Mouse (Mus musculus): ENCODE results near the gene Herc1. TPM values are rescaled to one million over a fixed set of nuclear protein-coding genes. Genes with fewer than 3 reads are reported as not detected.

Gene Herc1
- polyA plus RNA-seq, 1 experiment from 2014 or later = 25.9 TPM

DNA sequence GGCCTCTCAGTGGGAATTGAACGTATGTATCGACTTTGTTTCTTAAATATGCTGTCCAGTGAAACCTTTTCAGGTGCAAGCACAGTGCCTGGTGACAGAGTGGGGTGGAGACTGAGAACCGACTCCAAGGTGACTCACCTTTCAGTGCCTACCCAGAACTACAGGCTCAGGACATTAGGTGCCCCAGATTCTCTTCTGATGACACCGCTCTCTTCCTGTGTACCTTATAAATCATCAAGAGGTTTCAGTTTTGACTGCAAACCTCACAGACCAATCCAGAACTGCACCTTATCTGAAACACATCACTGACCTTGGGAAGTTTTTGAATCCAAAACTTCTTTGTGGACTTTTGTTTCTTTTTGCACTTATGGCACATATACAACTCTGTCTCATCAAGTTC, 170.0 kb downstream of the Herc1 start:
- DNase-seq (no peak), ATAC-seq (ENCODE audit: insufficient read depth) (no peak)
- no peak overlapping the region for H3K9ac ChIP-seq
- no peaks in the 10 kb centered on the region for H3K4me1 ChIP-seq (ENCODE audit: insufficient read depth)
- TF ChIP-seq CTCF (IDR thresholded peaks at IDR 0.05; ENCODE audit: low read depth) = no peak
- no peak overlapping the region for H3K4me3 ChIP-seq (ENCODE audit: low read depth, low read length)
- H3K36me3 ChIP-seq (ENCODE audit: insufficient read depth) = peaks cover 83% of the 10 kb centered on the region
- no peak overlapping the region for H3K27ac ChIP-seq (ENCODE audit: low read depth)
- no peaks in the 10 kb centered on the region for H3K27me3 ChIP-seq (ENCODE audit: insufficient read depth, low read length)
- H3K4me2 ChIP-seq = no peak overlapping the region
- 89% methylated on average over 4 of the region's 4 CpGs for WGBS
- no peaks in the 10 kb centered on the region for H3K9me3 ChIP-seq (ENCODE audit: low read depth, low read length)

DNA sequence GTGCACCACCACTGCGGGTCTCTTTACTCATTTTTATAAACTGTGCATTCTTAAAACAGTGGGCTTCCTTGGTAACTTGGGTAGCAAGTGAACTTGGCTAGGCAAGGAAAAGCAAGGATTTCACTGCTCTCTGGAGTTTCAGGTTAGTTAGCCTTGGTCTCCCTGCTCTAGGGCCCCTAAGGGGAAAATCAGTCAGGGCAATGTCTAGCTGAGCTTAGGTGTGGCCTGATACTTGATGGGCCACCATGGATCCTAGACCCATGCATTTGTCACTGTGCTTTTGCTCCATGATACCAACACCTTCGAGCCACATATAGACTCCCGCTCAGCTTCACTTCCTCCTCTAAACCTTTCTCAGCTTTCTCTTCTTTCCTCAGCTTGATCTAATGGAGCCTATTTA, 171.3 kb downstream of the Herc1 start:
- Histone ChIP-seq H3K27me3 (ENCODE audit: insufficient read depth, low read length) (no peaks in the 10 kb centered on the region), H3K9ac (no peak overlapping the region), H3K4me1 (ENCODE audit: insufficient read depth) (no peaks in the 10 kb centered on the region), H3K9me3 (ENCODE audit: low read depth, low read length) (no peaks in the 10 kb centered on the region), H3K36me3 (ENCODE audit: insufficient read depth) (peaks cover 86% of the 10 kb centered on the region), H3K4me2 (no peak overlapping the region), H3K27ac (ENCODE audit: low read depth) (no peak overlapping the region), H3K4me3 (ENCODE audit: low read depth, low read length) (no peak overlapping the region)
- ATAC-seq (ENCODE audit: insufficient read depth) (no peak), DNase-seq (no peak)
- WGBS = over 99% methylated on average over 3 of the region's 3 CpGs
- no peak for TF ChIP-seq CTCF (IDR thresholded peaks at IDR 0.05; ENCODE audit: low read depth)

DNA sequence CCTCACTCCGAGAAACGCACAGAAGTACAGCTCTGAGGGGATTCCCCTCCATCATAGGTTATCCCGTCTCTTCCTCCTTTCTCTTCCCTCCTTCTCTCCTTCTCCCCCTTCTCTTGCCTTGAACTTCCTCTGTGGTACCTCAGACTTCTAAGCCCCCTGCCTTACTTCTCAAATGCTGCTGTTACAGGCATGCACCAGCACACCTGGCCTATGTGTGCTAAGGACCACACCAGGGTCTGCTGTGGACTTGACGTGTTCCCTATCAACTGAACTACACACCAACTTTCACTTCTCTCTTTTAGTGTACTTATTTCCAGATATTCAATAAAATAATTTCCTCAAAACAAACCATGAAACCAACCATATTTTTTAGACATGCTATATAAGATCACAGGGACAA, 192.5 kb downstream of the Herc1 start:
- no peak for TF ChIP-seq CTCF (IDR thresholded peaks at IDR 0.05; ENCODE audit: low read depth)
- H3K4me2 ChIP-seq = no peak overlapping the region
- H3K4me1 ChIP-seq (ENCODE audit: insufficient read depth) = no peaks in the 10 kb centered on the region
- no peaks in the 10 kb centered on the region for H3K9me3 ChIP-seq (ENCODE audit: low read depth, low read length)
- H3K27ac ChIP-seq (ENCODE audit: low read depth) = no peak overlapping the region
- no peak overlapping the region for H3K9ac ChIP-seq
- H3K36me3 ChIP-seq (ENCODE audit: insufficient read depth) = peaks cover 58% of the 10 kb centered on the region
- no peaks in the 10 kb centered on the region for H3K27me3 ChIP-seq (ENCODE audit: insufficient read depth, low read length)
- ATAC-seq (ENCODE audit: insufficient read depth) (no peak), DNase-seq (no peak)
- WGBS = 86% methylated on average over 4 of the region's 4 CpGs
- no peak overlapping the region for H3K4me3 ChIP-seq (ENCODE audit: low read depth, low read length)

Other genes starting within 250 kb of the Herc1 start
- 116 TPM in 2 replicates for gene Snx1, start 223.9 kb upstream of the Herc1 start, polyA plus RNA-seq (2014; fragmentation: Nextera tagmentation; extraction: Ambion mirVana)
- gene Ciao2a, start 223.8 kb upstream of the Herc1 start, polyA plus RNA-seq (2014; fragmentation: Nextera tagmentation; extraction: Ambion mirVana) = 145 and 151 TPM in 2 replicates
- gene Dapk2, start 192.2 kb upstream of the Herc1 start, polyA plus RNA-seq (2014; fragmentation: Nextera tagmentation; extraction: Ambion mirVana) = 5.9 and 7.6 TPM in 2 replicates
- 6.1 and 7.2 TPM in 2 replicates for gene Fbxl22, start 164.1 kb downstream of the Herc1 start, polyA plus RNA-seq (2014; fragmentation: Nextera tagmentation; extraction: Ambion mirVana)
- gene Usp3, start 242.7 kb downstream of the Herc1 start, polyA plus RNA-seq (2014; fragmentation: Nextera tagmentation; extraction: Ambion mirVana) = 73.7 and 73.9 TPM in 2 replicates